Mouse (Mus musculus) CH12.LX (cell line): ENCODE results near the gene Kalrn. TPM values are rescaled to one million over a fixed set of nuclear protein-coding genes. Genes with fewer than 3 reads are reported as not detected.

Source experiments
- DNase-seq: peaks from one replicate; pipeline ENCODE4 v3.0.0-alpha.2; 2013; ENCODE audit errors: extremely low read depth
- H3K27ac ChIP-seq: 2 replicates; pipeline ENCODE4 v1.5.1; 2012; ENCODE audit warnings: low read depth, mild to moderate bottlenecking, control low read depth, moderate library complexity; ENCODE audit not compliant: insufficient read depth
- H3K27me3 ChIP-seq: replicated peaks from 2 replicates; pipeline ENCODE3; 2012; ENCODE audit warnings: inconsistent platforms
- H3K36me3 ChIP-seq, 2 experiments: replicated peaks in 1 of 2; 2 replicates each; pipeline versions ENCODE3 to v1.6.1; 2012; ENCODE audit warnings: inconsistent platforms in 1 of 2, low read length in 1 of 2, mild to moderate bottlenecking in 1 of 2, mixed read lengths in 1 of 2, moderate library complexity in 1 of 2; ENCODE audit not compliant: control insufficient read depth in 1 of 2, insufficient read depth in 1 of 2
- H3K4me1 ChIP-seq, 2 experiments: 2 replicates each; pipeline ENCODE4 v1.6.1; 2012; ENCODE audit warnings: inconsistent platforms in 1 of 2, moderate library complexity in 1 of 2; ENCODE audit not compliant: insufficient read depth in 2 of 2, control insufficient read depth in 1 of 2
- H3K4me2 ChIP-seq: 2 replicates; pipeline ENCODE4 v1.6.1; 2012; ENCODE audit warnings: low read depth, mild to moderate bottlenecking, control low read depth; ENCODE audit not compliant: poor library complexity, insufficient read depth, severe bottlenecking
- H3K4me3 ChIP-seq, 3 experiments: fragments of 150-350 bp in 1 of 3; sonication (generic) in 1 of 3; replicated peaks in 1 of 3; 2 replicates each; pipeline versions ENCODE3 to v1.5.1; 2011 to 2012; ENCODE audit warnings: low read depth in 2 of 3, low read length in 2 of 3, mild to moderate bottlenecking in 2 of 3, moderate library complexity in 2 of 3, control low read depth in 1 of 3, improper control_type of control experiment in 1 of 3, inconsistent platforms in 1 of 3, mixed read lengths in 1 of 3; ENCODE audit not compliant: poor library complexity in 1 of 3
- H3K79me2 ChIP-seq: replicated peaks from 2 replicates; pipeline ENCODE4 v1.6.1; 2012; ENCODE audit warnings: mild to moderate bottlenecking, moderate library complexity; ENCODE audit not compliant: control insufficient read depth, poor library complexity, insufficient read depth, severe bottlenecking; ENCODE audit errors: extremely low read depth
- H3K9ac ChIP-seq: 2 replicates; pipeline ENCODE4 v1.6.1; 2012; ENCODE audit warnings: low read depth, mild to moderate bottlenecking, control low read depth, moderate library complexity; ENCODE audit not compliant: insufficient read depth
- H3K9me3 ChIP-seq: replicated peaks from 2 replicates; pipeline ENCODE3; 2012; ENCODE audit warnings: low read length, inconsistent platforms, mixed read lengths
- BHLHE40 ChIP-seq: IDR thresholded peaks from 2 replicates; pipeline ENCODE4 v1.6.1; 2011; ENCODE audit warnings: mild to moderate bottlenecking, low read depth, low read length, improper control_type of control experiment
- CTCF ChIP-seq, 2 experiments: IDR thresholded peaks in 1 of 2; conservative IDR thresholded peaks in 1 of 2; 2 replicates each; pipeline ENCODE4 v1.5.1; 2011 to 2012; ENCODE audit warnings: low read depth in 2 of 2, low read length in 2 of 2, improper control_type of control experiment in 1 of 2, inconsistent platforms in 1 of 2, mild to moderate bottlenecking in 1 of 2, moderate library complexity in 1 of 2
- ELF1 ChIP-seq: IDR thresholded peaks from 2 replicates; pipeline ENCODE4 v1.6.1; 2014; ENCODE audit warnings: low read depth, mild to moderate bottlenecking, inconsistent platforms, low read length, improper control_type of control experiment
- ETS1 ChIP-seq: conservative IDR thresholded peaks from 2 replicates; pipeline ENCODE4 v1.6.1; 2012; ENCODE audit warnings: low read depth, mild to moderate bottlenecking, inconsistent platforms, low read length, improper control_type of control experiment, moderate library complexity
- IRF4 ChIP-seq: IDR thresholded peaks from 2 replicates; pipeline ENCODE4 v1.6.1; 2014; ENCODE audit warnings: low read depth, mild to moderate bottlenecking, inconsistent platforms, low read length, improper control_type of control experiment
- KAT2A ChIP-seq: IDR thresholded peaks from 2 replicates; pipeline ENCODE4 v1.6.1; 2012; ENCODE audit warnings: low read length, improper control_type of control experiment, inconsistent platforms; ENCODE audit not compliant: insufficient replicate concordance
- MAFK ChIP-seq: IDR thresholded peaks from 2 replicates; pipeline ENCODE4 v1.6.1; 2011; ENCODE audit warnings: low read length, improper control_type of control experiment; ENCODE audit not compliant: insufficient replicate concordance
- MAZ ChIP-seq: IDR thresholded peaks from 2 replicates; pipeline ENCODE4 v1.6.1; 2012; ENCODE audit warnings: low read depth, mild to moderate bottlenecking, inconsistent platforms, low read length, improper control_type of control experiment, moderate library complexity
- MYC ChIP-seq: IDR thresholded peaks from 2 replicates; pipeline ENCODE4 v1.6.1; 2011; ENCODE audit warnings: low read depth, mild to moderate bottlenecking, improper control_type of control experiment, low read length
- POLR2A ChIP-seq: IDR thresholded peaks from 2 replicates; pipeline ENCODE4 v1.6.1; 2011; ENCODE audit warnings: low read depth, mild to moderate bottlenecking, improper control_type of control experiment, low read length
- POLR2AphosphoS2 ChIP-seq: IDR thresholded peaks from 2 replicates; pipeline ENCODE4 v1.6.1; 2011; ENCODE audit warnings: low read depth, low read length, improper control_type of control experiment
- RCOR1 ChIP-seq: conservative IDR thresholded peaks from 2 replicates; pipeline ENCODE4 v1.6.1; 2012; ENCODE audit warnings: low read depth, mild to moderate bottlenecking, inconsistent platforms, low read length, improper control_type of control experiment
- SMC3 ChIP-seq: IDR thresholded peaks from 2 replicates; pipeline ENCODE4 v1.6.1; 2011; ENCODE audit warnings: low read depth, low read length, improper control_type of control experiment
- TBP ChIP-seq: conservative IDR thresholded peaks from 2 replicates; pipeline ENCODE4 v1.6.1; 2011; ENCODE audit warnings: low read depth, low read length, improper control_type of control experiment
- USF2 ChIP-seq: conservative IDR thresholded peaks from 2 replicates; pipeline ENCODE4 v1.6.1; 2011; ENCODE audit warnings: low read depth, low read length, improper control_type of control experiment
- ZKSCAN1 ChIP-seq: IDR thresholded peaks from 2 replicates; pipeline ENCODE4 v1.6.1; 2012; ENCODE audit warnings: low read depth, inconsistent platforms, low read length, improper control_type of control experiment, borderline replicate concordance
- dilution Hi-C: fragments of 300-500 bp; cut with MboI; formaldehyde crosslinking; loops from 2 replicates; pipeline ENCODE4 v1.14.3; 2020; ENCODE audit warnings: low sequenced_read_pairs; ENCODE audit not compliant: extremely low pct_unique_long_range_greater_than_20kb, extremely low pct_ligation_motif_present
- in situ Hi-C: fragments of 300-500 bp; cut with MboI; formaldehyde crosslinking; loops from 3 replicates; pipeline ENCODE4 v1.14.3; 2019; ENCODE audit warnings: low sequenced_read_pairs, low pct_ligation_motif_present, low pct_unique_long_range_greater_than_20kb, mixed read lengths
- polyA plus RNA-seq: library from polyadenylated mRNA; unstranded; fragments of >175 nt; gene quantifications from 2 replicates; pipeline ENCODE4 v1.2.1, GENCODE M21; 2012; ENCODE audit warnings: low read depth; ENCODE audit not compliant: insufficient read length
- total RNA-seq, 2 experiments: library from RNA; depleted of rRNA; stranded (reverse); fragments of 300-350 nt in 1 of 2; fragments of >200 nt in 1 of 2; gene quantifications; 2 replicates each; pipeline ENCODE4 v1.2.3; 2012 to 2014

Kalrn gene
- total and polyA plus RNA-seq, 3 experiments = 0.08 to 0.09 TPM; not detected in 1

DNA sequence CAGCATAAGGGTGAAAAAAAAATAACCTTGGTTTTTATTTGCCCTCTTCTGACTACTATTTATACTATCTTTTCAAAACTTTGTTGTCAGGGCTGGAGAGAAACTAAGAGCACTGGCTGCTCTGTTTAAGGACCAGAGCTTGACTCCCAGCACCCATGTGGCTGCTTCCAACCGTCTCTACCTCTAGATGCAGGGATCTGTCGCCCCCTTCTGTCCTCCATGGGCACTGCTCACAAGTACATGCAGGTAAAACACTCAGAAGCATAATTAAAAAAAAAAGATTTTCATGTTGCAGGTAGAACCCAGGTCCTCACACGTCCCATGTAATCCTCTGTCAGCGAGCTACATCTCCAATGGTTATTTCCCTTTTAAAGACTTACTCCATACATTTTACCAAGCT lies 499.4 kb downstream of the Kalrn start:
- Histone ChIP-seq H3K79me2 (no peaks in the 10 kb centered on the region), H3K9me3 (peaks cover 11% of the 10 kb centered on the region), H3K27me3 (peaks cover 9% of the 10 kb centered on the region), H3K36me3 (no peaks in the 10 kb centered on the region), H3K9ac (no peak overlapping the region)
- no peak for DNase-seq
- dilution Hi-C loops = no loop called here
- TF ChIP-seq ZKSCAN1 = no peak
- TF ChIP-seq IRF4 = no peak
- TF ChIP-seq BHLHE40 = no peak
- no peak for TF ChIP-seq KAT2A
- no peak for TF ChIP-seq USF2
- TF ChIP-seq SMC3 = 0 out of 2 replicates have a peak, but pooled peaks have one; percentile 2
- TF ChIP-seq POLR2A = no peak
- TF ChIP-seq TBP = no peak
- TF ChIP-seq POLR2AphosphoS2 = no peak
- TF ChIP-seq CTCF (conservative IDR thresholded peaks at IDR 0.05 in 1 of 2, IDR thresholded peaks at IDR 0.05 in 1 of 2; ENCODE audit: low read depth in 2 of 2, low read length in 2 of 2) = peak in 1 of 2 experiments; percentile 21; a peak in 1 of 4 replicates
- TF ChIP-seq ETS1 = no peak
- TF ChIP-seq MAFK = no peak
- TF ChIP-seq, all 38 proteins: peak for 2
- peaks cover 0 to 4% of the 10 kb centered on the region in 2 experiments; a peak in 1 of 4 replicates for H3K4me1 ChIP-seq
- H3K27ac ChIP-seq = no peak overlapping the region
- no peak overlapping the region for H3K4me2 ChIP-seq
- in situ Hi-C loops = no loop called here
- H3K4me3 ChIP-seq = no peak overlapping the region

DNA sequence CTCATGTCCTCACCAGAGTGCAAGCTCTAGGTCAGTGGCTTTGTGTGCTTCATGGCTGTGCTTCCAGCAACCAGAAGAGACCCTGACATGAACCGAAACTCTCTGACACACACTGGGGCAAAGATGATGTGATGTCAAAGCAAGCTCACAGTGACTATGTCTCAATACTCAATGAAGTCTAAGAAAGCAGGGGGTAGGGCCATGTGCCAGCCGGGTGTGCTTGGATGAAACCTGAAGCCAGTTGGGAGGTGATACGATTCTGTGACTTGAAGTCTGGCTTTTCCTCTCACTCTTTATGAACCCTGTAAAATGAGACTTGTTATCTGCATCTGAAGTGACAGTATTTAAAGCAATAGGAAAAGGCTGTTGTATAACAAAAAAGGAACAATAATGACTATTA lies 501.2 kb downstream of the Kalrn start:
- no peaks in the 10 kb centered on the region for H3K36me3 ChIP-seq
- H3K4me1 ChIP-seq = peaks cover 0 to 4% of the 10 kb centered on the region in 2 experiments; a peak in 1 of 4 replicates
- in situ Hi-C loops = no loop called here
- no peak overlapping the region for H3K4me3 ChIP-seq
- no peak overlapping the region for H3K27ac ChIP-seq
- TF ChIP-seq MAZ (no peak), ELF1 (no peak), ETS1 (no peak), RCOR1 (no peak), MYC (no peak)
- peaks cover 16% of the 10 kb centered on the region for H3K27me3 ChIP-seq
- dilution Hi-C loops = no loop called here
- H3K9me3 ChIP-seq = peaks cover 11% of the 10 kb centered on the region
- no peak overlapping the region for H3K9ac ChIP-seq
- no peak for DNase-seq
- no peak overlapping the region for H3K4me2 ChIP-seq
- H3K79me2 ChIP-seq = no peaks in the 10 kb centered on the region
